Mouse (Mus musculus): Measurements from ENCODE around the gene Cep250.
"Not testable (repeated sequence)": the region's sequence is repeated elsewhere in the genome, so short reads cannot be mapped to it uniquely, and the experiment has no call there.

Cep250 gene

DNA sequence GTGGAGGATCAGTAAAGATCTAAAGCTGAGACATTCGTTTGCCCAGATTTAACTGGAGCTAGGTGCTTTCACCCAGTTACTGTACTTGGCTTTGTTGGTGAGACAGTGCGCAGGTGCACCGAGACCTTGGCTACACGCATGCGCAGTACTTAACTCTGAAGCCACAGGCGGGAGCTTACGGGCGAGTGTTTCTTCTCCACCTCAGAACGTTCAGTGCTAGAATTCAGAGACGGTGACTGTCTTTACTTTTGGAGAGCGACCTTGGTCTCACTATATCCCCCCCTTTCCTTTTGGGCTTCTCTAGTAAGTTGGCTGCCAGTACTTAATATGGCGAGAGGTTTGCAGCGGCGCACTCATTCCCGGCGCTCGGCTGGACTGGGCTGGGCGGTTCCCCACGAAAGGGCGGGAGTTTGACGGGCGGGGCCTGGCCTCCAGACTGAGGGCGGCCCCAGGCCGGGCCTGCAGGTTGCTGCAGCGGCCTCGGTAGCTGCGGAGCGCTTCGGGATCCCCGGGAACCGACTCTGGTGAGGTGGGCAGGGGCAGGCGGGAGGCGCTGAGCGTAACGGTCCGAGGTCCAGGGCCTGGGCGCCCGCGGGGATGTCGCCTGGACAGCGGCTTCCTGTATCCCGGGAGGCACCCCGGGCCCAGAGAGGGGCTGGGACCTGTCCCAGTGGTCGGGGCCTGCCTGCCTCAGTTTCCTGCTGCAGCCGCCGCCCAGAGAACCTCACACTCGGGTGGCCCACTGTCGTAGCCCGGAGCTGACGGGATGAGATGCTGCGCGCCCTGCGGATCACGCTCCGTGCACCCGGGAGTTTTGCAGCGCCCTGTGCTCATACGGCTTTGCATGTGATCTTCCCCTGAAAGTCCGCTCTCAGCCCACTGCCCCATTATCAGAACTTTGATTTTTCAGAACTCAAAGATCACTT, at the start of gene Cep250:
Cep250 (plus strand) TSS at position 325 of the 926 bp plus-strand sequence.
- DNase-seq (ENCODE audit: low read depth) = peak; percentile 95

DNA sequence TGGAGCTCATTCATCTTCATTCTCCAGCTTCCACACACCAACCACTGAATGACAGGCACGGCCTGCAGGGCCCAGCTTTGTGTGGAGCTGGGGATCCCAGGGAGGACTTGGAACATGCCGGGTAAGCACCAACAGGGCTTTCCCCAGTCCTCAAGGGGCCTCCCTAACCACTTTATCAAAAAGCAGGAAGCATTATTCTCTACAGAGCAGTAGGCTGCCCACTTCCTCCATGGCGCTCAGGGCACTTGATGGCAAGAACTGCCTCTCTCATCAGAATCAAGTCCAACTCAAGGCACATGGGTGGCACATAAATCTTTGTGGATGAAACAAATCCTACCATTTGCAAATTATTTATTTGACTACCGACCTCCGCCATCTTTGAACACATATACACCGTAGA, 41.6 kb upstream of the Cep250 start:
- DNase-seq (ENCODE audit: low read depth) = no peak

DNA sequence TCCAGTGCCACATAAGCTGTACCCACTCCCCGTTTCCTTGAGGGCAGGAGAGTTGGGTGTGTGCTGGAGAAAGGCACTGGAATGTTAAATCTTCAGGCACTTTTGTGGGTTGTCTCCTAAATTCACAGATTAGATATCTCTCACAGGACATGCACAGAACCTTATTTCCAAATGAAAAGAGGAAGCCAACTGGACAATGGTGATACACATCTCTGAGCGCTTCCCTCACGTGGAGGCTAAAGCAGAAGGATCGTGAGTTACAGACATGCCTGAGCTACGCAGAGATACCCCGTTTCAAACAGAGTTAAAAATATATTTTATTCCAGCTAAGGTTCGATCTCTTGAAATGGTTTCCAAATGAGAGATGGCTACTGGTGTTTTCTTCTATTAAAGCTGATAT, 33.1 kb upstream of the Cep250 start:
- no peak for DNase-seq (ENCODE audit: low read depth)

DNA sequence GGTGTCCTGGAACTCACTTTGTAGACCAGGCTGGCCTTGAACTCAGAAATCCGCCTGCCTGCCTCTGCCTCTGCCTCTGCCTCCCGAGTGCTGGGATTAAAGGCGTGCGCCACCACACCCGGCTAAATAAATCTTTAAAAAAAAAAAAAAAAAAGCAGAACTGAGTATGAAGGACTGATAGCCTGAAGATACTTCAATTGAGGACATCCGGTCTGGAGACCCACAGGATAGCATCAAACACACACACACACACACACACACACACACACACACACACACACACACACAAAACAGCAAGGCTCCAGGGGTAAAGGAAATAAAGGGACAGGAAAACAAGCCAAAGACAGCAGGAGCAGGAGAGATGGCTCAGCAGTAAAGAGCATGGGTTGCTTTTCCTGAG, 31.0 kb upstream of the Cep250 start:
- not testable (repeated sequence) for DNase-seq (ENCODE audit: low read depth)

DNA sequence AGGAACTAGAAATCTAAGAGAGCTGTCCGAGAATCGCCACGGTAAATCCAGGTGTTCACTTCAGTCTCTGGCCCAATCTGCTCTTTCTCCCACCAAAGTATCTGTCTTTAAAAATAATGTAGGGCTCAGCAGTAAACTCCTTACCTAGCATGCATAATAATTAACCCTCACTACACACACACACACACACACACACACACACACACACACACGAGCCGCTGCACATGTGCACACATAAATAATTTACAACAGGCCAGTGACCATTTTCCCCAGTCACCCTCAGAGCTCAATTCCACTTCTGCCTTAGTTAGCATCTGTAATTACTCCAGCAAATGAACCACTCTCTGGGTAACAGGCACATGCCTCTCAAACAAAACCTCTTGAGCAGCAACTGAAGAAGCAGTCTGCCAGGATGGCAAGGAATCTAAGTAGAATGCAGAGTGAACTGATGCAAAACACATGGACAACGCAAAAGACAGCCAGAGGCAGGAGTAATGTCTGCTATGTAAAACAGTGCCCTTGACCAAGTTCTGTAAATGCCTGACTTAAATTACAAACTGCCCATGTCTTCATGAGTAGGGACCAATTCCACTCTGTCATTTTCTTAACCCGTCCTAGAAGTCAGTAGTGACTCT, 27.4 kb upstream of the Cep250 start:
- DNase-seq (ENCODE audit: low read depth) = no peak

DNA sequence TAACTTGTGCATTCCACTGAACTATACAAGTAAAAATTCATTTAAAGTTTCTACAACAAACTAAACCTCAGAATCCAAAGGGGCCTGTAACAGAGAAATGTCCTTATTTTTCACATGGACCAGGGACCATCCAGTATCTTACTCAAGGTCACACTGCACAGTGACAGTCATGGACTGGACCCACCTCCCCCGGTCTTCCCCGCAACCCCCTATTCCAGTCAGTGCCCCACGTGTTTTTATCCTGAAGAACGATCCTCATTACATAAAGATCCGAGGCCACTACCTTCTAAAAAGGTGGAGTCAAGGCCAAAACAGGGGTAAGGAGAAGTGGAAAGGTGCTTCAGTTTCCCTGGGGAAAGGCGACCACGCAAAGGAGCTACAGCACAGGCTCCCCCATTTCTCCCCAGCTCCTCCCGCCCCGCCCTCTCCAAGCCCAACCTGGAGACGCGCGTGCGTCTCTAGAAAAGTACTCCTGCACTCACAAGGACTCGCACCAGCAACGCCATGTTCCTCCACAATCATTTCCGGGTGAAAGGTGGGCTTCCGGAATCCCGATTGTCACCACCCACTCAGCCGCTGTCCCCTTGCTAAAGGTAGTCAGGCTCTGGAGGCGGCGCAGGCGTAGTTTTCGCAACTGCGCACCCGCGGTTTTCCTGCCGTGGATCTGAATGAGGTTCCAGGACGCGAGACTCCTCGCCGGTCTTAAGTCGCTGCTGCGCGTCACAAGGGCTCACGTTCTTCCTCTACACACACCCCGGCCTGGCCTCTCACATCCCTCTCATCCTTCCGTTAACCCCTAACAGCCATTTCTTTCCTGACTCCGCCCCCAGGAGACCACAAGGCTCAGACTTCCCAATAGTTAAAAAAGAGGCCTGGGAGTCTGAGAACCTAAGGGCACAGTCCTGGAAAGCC, 26.5 kb upstream of the Cep250 start, which contains the start of gene Uqcc1:
Uqcc1 (minus strand) TSS at position 780 of the 912 bp plus-strand sequence.
- peak; percentile 95 for DNase-seq (ENCODE audit: low read depth)

DNA sequence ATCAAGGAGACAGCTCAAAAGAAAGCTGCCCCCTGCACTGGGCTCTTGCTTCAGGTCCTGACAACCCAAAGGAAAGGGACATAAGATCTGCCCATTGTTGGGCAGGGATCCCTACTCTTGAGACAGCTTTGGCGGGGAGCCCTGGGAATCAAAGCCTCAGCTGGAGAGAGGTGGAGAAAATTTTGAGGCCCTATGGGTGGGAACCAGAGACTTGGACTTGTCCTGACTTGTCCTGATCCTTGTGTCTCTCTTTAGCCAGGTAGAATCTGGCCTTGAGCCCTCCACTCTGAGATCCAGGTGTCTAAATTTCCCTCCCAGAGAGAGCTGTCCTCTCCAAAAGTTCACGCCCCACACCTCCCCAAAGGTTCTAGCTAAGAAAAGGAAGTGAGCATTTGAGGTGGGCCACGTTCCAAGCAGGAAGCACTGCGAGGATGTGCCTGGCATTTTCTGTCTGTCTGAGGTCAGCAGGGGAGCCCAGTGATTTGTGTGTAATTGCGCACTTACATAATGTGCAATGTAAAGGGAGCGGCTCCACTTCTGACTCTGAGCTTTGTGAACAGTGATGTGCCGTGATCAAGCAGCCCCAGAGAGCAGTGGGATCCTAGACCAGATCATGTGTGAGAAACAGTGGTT, 16.2 kb upstream of the Cep250 start:
- no peak for DNase-seq (ENCODE audit: low read depth)

DNA sequence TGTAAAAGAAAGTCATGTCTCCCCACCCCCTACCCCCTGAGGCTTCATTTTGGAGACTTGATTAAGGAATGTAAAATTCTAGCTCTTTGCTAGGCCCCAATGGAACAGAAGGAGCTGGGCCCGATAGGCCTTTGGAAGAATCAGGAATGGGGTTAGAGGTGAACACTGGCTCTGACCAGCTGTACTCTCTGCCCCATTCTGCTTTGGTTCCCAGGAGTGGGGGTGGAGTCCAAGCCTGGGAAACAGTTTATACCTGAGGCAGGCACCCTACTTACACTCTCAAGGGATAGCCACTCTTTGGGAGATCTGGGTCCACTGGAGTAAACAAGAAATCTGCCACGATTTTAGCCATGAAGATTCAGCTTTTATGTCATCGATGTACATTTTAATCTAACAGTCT, 15.6 kb upstream of the Cep250 start, which contains the start of gene Gm15557:
Gm15557 (plus strand) TSS at position 48 of the 400 bp plus-strand sequence.
- DNase-seq (ENCODE audit: low read depth) = no peak

DNA sequence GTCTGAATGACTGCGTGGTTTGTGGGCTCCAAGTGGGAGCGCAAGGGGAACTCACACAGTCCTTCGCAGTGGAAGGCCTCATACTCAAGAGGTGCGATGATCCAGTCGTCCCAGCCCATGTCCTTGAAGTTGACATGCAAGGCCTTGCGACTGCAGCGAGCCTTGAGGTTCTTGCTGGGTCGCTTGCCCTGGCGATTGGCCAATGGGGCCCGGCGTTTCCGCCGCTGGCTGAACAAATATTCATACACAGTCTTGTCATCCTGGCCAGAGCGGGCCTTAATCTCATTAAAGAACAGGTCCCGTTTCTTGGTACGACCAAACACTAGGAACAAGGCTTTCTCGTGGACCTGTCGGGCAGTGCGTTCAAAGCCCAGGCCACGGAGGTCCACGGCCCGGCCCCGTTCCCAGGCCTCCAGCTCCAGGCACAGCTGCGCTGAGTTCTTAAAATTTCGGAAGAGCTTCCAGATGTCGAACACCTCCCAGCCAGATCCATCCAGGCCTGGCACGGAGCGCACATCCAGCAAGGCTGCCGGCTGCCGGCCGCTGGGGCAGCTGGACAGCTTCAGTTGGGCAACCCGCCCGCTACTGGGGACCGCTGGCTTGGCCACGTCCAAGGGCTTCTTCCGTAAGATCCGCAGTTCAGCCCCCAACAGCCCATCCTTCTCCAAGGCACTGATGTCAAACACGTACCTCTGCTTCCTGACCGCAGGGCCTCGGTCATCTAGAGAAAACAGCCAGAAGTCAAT, 14.4 kb upstream of the Cep250 start:
- no peak for DNase-seq (ENCODE audit: low read depth)

DNA sequence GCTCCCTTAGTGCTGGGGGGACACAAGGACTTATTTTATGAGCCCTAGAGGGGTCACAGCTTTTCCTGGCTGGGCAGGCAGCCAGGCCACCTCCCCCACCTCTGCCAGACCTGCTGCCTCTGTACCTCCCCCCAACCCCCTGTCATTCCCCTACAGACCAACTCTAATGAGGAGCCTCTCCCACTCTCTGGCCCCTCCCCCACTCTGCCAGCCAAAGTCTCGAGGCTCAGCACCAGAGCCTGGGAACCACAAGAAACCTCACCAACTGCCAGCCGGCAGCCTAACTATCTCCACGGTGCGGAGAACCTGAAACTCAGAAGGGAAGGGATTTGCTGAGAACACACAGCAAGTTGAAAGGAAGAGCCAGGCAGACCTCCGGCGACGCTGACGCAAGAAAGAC, 12.8 kb upstream of the Cep250 start:
- no peak for DNase-seq (ENCODE audit: low read depth)

DNA sequence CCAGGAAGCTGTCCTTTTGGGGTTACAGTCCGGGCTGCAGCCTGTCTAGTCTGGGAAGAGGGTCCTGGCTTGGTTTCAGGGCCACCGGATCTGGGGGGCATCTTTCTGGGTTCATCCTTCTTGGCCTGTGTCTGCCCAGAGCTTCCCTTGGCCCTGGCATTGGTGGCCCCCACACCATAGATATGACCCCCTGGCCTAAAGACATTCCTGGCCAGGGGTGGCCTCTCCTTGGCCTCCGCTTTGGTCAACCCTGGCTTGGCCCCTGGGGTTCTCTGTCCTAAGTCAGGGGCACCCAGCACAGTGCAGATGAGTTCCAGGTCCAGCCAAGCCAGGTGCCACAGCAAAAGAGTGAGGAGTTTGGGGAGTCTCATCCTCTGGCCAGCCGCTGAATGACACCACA, 11.6 kb upstream of the Cep250 start:
- DNase-seq (ENCODE audit: low read depth) = no peak

DNA sequence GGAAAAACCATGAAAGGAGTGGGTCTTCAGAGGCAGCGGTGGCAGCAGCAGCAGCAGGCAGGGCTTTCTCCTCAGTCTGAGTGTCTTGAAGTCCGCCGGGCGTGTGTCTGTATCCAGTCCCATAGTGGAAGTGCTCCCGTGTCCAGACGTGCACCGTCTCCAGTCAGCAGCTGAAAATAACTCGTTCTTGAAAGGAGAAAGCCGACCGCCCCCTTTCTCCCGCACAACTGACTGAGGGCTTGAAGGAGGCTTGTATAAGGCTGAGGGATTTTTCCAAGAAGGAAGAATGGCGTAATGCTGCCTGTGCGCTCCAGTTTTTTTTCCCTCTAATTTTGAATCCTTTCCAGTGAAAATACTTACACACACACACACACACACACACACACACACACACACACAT, 11.1 kb upstream of the Cep250 start, which contains the start of gene Gdf5:
Gdf5 (minus strand) TSS at position 244 of the 400 bp plus-strand sequence.
- no peak for DNase-seq (ENCODE audit: low read depth)

DNA sequence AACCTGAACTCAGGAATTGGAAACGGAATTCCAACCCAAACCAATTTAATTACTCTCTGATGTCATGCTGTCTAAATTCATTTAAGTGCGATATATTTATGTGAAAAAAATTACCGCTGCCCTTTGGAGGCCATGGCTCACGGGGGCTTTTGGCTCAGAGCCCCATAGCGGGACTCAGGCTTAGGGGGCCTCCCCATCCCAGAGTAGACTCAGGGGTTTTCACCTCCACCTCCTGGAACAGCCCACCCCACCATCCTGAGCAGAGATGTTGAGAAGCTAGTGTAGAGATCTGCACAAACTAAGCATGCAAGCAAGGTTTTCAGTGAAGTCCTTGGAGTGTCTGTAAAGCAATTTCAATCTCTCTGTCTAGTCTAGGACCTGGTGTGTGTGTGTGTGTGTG, 10.7 kb upstream of the Cep250 start:
- DNase-seq (ENCODE audit: low read depth) = no peak

DNA sequence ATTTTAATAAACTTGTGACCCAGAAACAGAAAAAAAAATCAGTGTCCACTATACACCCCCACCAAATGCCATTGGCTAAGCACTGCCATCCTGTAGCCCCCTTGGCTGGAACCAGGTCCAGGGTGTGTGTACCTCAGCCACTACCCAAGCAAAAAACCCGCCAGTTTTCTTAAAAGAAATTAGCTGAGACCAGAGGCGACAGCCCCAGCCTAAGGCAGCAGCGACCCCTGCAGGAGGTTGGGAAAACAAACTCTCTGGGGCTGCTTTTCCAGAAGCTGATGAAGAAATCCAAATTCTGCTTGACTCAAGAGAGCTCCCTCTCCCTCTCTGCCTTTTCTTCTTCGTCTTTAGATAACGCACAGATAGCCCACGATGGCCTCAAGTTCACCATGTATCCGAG, 10.2 kb upstream of the Cep250 start:
- DNase-seq (ENCODE audit: low read depth) = peak; percentile 71

DNA sequence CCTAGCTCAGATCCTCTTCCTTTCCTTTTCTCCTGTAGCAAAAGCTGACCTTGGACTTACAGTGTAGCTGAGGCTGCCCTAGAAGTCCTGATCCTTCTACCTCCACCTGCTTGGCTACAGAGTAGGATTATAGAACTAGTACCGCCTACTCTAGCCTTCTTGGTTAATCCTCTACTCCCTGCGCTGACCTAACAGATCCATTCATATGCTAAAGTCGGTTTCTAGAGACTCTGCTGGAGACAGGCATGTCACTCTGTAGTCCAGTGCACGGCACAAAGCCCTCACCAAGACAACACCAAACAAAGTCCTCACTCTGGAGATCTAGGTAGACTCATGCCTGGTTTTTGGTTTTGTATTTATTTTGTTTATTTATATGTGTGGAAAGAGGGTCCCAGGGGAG, 9.8 kb upstream of the Cep250 start:
- no peak for DNase-seq (ENCODE audit: low read depth)

DNA sequence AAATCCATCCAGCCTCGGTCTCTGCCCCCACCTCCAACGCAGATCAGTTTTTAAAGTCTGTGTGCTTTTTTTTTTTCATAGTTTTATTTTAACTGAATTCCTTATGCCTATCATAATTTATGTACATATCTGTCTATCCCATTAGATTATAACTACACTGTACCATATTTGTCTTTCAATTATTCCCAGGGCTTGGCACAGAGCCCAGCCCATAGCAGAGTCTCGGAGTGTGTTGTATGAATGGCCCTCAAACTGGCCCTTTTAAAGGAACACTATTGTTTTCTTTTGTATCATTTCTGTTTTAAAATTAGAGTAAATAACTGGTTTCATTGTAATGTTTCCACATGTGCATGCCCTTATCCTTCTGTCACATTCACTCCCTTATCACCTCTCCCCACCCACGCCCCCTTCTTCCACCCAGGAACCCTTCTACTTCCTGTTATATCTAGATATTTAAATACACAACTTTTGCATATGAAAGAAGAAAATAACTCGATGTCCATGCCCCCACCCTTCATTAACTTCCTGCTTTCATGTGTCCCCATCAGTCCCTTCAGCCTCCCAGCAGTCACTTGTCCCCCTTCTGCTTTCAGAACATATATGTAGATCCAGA, 8.8 kb upstream of the Cep250 start:
- DNase-seq (ENCODE audit: low read depth) = no peak

DNA sequence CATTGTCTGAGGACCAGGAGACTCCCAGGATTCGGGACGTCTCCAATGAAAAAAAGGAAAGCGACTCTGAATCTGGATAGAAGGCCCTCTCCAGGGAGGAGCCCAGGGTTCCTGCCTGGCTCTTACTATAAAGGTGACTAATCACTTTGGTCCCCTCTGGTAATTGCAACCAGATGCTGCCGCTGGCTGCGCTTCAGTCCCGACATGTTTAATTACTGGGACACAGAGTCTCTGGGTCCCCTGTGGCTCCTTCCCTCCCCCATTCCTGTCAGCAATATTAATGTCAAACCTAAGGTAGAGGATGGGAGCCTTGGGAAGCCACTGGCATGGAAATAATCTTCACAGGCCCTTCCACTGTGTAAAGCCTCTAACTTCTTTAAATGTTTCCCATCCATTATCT, 6.9 kb upstream of the Cep250 start:
- DNase-seq (ENCODE audit: low read depth) = no peak

DNA sequence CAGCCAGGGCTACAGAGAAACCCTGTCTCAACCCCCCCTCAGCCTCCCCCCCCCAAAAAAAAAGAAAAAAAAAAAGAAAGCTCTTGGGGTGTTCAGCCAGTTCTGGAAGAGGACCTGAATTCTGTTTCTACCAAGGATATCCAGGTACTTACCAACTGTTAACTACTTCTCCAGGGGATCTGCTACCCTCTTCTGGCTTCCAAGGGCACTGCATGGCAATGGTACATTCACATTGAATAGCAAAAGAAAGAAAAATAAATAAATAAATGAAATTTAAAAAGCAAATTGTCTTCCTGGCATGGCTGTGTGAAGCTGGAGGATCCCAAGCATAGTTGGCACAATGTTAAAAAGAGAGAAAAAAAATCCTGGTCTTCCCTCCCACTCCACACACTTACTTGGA, 4.3 kb upstream of the Cep250 start:
- DNase-seq (ENCODE audit: low read depth) = peak; percentile 49

DNA sequence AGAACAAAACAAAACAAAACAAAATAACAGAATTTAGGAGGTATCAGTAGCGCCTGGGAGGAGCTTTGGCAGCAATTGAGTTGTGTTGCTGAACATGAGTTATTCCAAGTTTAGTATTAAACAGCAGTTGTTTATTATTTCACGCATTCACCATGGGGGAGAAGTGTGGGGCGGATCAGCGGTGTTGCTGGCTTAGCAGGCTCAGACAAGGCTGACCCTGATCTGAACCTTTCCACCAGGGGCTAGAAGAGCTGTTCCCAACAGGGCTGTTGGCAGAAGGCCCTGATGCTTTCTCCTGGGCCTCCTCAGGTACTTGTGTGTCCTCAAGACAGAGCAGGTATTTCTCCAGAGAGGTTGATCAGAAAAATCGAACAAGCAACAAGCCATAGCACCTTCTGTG, 3.7 kb downstream of the Cep250 start:
- DNase-seq (ENCODE audit: low read depth) = no peak

DNA sequence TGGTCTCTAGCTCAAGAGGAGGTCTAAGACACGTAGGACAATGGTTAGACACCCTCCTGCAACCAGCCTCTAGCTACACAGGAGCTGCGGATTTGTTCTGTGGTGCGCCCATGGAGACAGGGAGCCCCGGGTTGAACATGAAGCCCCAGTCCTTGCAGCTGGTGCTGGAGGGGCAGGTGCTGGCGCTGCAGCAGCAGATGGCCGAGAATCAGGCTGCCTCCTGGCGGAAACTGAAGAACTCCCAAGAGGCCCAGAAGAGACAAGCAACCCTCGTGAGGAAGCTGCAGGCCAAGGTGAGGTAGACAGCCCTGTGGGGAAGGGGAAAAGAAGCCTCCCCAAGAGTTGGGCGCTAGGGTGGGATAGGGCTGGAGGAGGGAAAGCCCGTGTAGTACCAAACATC, 5.6 kb downstream of the Cep250 start:
- DNase-seq (ENCODE audit: low read depth) = no peak

DNA sequence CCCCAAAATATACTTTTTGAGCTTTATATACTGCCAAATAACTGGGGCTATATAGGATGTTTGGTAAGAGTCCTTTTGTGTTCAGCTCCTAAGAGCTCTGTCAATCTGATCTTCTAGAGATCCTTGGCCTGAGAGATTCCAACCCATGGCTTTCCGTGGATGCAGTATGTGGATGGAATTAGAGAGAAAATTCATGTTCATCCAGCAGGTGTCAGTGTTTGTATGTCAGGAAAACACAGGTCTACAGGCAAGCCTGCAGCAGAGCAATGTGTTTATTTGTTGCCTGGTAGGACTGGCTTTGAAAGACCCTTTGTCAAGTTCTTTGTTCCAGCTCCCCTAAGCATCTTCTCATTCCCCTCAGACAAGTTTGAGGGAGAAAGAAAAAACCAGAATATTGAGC, 6.7 kb downstream of the Cep250 start:
- DNase-seq (ENCODE audit: low read depth) = peak; percentile 27
